Mouse (Mus musculus) myocyte (in vitro differentiated cells): ENCODE results near the gene Il34.

ENCODE experiments used
- E2F4 ChIP-seq: IDR thresholded peaks from one replicate; pipeline ENCODE4 v1.6.1; 2011; ENCODE audit warnings: mild to moderate bottlenecking, control low read depth, moderate library complexity; ENCODE audit not compliant: insufficient read depth
- POLR2A ChIP-seq: IDR thresholded peaks from one replicate; pipeline ENCODE4 v1.6.1; 2011; ENCODE audit warnings: low read depth, mild to moderate bottlenecking, control low read depth, moderate library complexity; ENCODE audit not compliant: insufficient read length
- SRF ChIP-seq: IDR thresholded peaks from one replicate; pipeline ENCODE4 v1.6.1; 2011; ENCODE audit warnings: low read depth; ENCODE audit not compliant: control insufficient read depth, insufficient read length

DNA sequence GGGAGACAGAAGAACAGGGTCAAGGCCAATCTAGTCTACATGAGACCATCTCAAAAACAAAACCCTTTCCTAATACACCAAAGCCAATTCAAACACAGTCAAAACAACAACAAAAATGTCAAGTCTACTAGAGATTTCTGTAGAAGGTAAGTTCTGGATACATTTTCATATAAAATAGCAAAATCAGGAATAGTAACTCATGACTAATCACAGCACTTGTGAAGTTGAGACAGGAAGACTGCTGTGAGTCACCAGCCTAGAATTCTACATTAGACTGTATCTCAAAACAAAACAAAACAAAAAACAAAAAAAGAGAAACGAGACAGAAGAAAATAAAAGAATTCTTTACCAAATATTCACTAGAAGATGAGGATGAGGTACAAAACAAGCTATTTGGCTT, 19.1 kb upstream of the Il34 start:
- TF ChIP-seq E2F4 (no peak), POLR2A (no peak), SRF (no peak)
